Mouse (Mus musculus): ENCODE measurements at regions not wholly inside any gene's neighbourhood (a gene's known extent, or its start where the extent isn't known, plus 50 kb on each side); places are given as distances from the start of the nearest gene placed in this dataset.

DNA sequence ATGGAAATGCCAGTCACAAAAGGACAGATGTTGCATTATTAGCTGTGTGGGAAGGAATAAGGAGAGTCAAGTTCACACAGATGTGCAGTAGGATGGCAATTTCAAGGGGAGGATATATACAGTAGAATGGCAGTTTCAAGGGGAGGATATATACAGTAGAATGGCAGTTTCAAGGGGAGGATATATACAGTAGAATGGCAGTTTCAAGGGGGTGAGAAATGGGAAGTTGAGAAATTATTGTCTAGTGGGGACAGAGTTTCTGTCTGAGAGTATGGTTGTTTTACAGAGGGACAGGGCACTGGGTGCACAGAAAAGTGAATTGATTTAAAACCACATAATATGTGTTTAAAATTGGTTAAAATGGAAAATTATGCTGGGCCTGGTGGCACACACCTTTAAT, 54.8 kb upstream of the Scel start:
- H3K4me2 ChIP-seq (ENCODE audit: low read depth, low read length): no peak overlapping the region
- no peak overlapping the region for H3K27ac ChIP-seq (ENCODE audit: low read length)
- H3K9me3 ChIP-seq (replicated peaks; ENCODE audit: control insufficient read depth, low read length): no peaks in the 10 kb centered on the region
- no peaks in the 10 kb centered on the region for H3K4me1 ChIP-seq (ENCODE audit: control insufficient read depth, insufficient read depth, low read length)
- no peak overlapping the region for H3K4me3 ChIP-seq (replicated peaks; ENCODE audit: low read length)
- no peaks in the 10 kb centered on the region for H3K27me3 ChIP-seq (ENCODE audit: control insufficient read depth, insufficient read depth, low read length)
- ATAC-seq (ENCODE audit: insufficient read depth, low FRiP score): no peak
- H3K9ac ChIP-seq (ENCODE audit: low read length): no peak overlapping the region
- no peaks in the 10 kb centered on the region for H3K36me3 ChIP-seq (ENCODE audit: control insufficient read depth, insufficient read depth, low read length)

DNA sequence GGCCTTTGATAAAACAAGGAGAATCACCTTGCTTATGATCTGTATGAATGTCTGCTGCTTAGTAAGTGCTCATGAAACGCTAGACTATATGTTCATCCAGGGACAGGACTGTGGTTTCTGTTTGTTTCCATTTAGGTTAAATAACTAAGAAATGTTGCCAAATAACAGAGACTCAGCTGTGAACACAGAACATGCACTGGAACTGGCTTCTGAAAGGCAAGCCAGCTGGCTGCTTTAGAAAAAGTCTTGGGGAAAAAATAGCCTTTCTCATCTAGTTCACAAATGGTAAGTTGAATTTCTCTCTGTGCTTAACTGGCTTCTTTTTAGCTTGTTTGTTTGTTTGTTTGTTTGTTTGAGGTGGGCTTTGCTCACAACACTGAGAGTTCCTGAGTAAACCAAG, 57.0 kb upstream of the Scel start:
- no peak overlapping the region for H3K9ac ChIP-seq (ENCODE audit: low read length)
- no peak overlapping the region for H3K4me3 ChIP-seq (replicated peaks; ENCODE audit: low read length)
- WGBS: 67% methylated on average over 1 of the region's 1 CpGs
- H3K36me3 ChIP-seq (ENCODE audit: control insufficient read depth, insufficient read depth, low read length): no peaks in the 10 kb centered on the region
- H3K27ac ChIP-seq (ENCODE audit: low read length): no peak overlapping the region
- ATAC-seq (ENCODE audit: insufficient read depth, low FRiP score): no peak
- no peaks in the 10 kb centered on the region for H3K4me1 ChIP-seq (ENCODE audit: control insufficient read depth, insufficient read depth, low read length)
- H3K27me3 ChIP-seq (ENCODE audit: control insufficient read depth, insufficient read depth, low read length): no peaks in the 10 kb centered on the region
- no peak overlapping the region for H3K4me2 ChIP-seq (ENCODE audit: low read depth, low read length)
- no peaks in the 10 kb centered on the region for H3K9me3 ChIP-seq (replicated peaks; ENCODE audit: control insufficient read depth, low read length)

DNA sequence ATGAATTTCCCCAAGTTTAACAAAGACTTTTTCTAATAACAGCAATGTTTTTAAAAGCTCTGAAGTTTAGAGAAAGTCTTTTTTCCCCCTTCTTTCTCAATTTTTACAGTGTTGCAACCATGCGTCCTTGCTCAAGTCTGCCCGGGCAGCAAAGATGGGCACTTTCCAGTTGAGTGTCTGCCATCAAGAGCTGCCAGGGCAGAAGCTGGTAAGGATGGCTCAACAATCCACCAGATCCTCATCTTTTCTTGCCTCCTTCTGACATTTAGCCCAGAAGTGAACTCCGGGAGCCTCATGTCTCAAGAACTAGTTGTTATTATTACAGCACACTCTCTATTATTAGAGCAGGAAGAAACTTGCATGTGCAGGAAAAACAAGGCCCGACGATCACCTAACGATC, 62.4 kb upstream of the Scel start:
- 94% methylated on average over 6 of the region's 6 CpGs for WGBS

DNA sequence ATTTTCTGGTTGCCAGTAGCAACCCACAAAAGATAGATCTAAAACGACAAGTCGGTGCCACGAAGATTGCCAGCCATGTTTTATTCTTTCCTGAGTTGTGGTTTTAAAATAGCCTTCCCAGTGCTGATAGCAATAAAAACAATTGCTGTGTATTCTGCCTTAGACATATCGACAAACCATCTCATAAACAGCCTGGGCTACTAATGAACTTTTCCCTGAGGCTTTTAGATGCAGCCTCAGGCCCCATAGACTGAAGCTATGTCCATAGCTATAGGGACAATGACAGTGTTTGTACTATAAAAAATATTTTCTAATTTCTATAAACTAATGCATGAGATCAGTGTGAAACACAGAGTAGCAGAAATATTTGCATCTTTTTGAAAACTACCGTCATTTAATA, 63.7 kb upstream of the Scel start:
- H3K4me1 ChIP-seq (ENCODE audit: control insufficient read depth, insufficient read depth, low read length): no peaks in the 10 kb centered on the region
- ATAC-seq (ENCODE audit: insufficient read depth, low FRiP score): no peak
- H3K27ac ChIP-seq (ENCODE audit: low read length): no peak overlapping the region
- no peak overlapping the region for H3K9ac ChIP-seq (ENCODE audit: low read length)
- no peak overlapping the region for H3K4me2 ChIP-seq (ENCODE audit: low read depth, low read length)
- WGBS: 65% methylated on average over 5 of the region's 5 CpGs
- no peaks in the 10 kb centered on the region for H3K27me3 ChIP-seq (ENCODE audit: control insufficient read depth, insufficient read depth, low read length)
- no peaks in the 10 kb centered on the region for H3K36me3 ChIP-seq (ENCODE audit: control insufficient read depth, insufficient read depth, low read length)
- H3K4me3 ChIP-seq (replicated peaks; ENCODE audit: low read length): no peak overlapping the region
- H3K9me3 ChIP-seq (replicated peaks; ENCODE audit: control insufficient read depth, low read length): no peaks in the 10 kb centered on the region

More for the DNA sequence above, 62.4 kb upstream of the Scel start:
- Histone ChIP-seq H3K9ac (ENCODE audit: low read length) (no peak overlapping the region), H3K9me3 (replicated peaks; ENCODE audit: control insufficient read depth, low read length) (no peaks in the 10 kb centered on the region), H3K27ac (ENCODE audit: low read length) (no peak overlapping the region), H3K27me3 (ENCODE audit: control insufficient read depth, insufficient read depth, low read length) (no peaks in the 10 kb centered on the region), H3K4me3 (replicated peaks; ENCODE audit: low read length) (no peak overlapping the region), H3K36me3 (ENCODE audit: control insufficient read depth, insufficient read depth, low read length) (no peaks in the 10 kb centered on the region), H3K4me2 (ENCODE audit: low read depth, low read length) (no peak overlapping the region), H3K4me1 (ENCODE audit: control insufficient read depth, insufficient read depth, low read length) (no peaks in the 10 kb centered on the region)
- no peak for ATAC-seq (ENCODE audit: insufficient read depth, low FRiP score)

DNA sequence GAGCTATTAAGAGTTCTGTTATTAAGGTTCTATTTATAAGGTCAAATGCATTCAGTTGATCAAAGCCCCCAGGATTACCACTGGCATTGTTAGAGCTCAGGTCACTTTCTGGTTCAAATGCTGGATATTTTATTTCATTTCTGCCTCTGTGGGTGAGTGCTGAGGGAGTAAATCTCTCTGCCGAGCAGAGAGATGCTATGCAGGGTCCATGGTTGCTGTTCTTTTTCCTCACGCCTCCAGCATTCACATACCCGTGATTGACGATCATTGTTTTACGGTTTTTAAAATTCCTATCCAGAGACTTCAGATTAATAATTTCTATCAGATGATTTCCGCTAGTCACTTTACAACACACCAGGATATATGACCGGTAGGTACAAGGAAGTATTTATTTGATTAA, 64.1 kb upstream of the Scel start:
- Histone ChIP-seq H3K9ac (ENCODE audit: low read length) (no peak overlapping the region), H3K4me1 (ENCODE audit: control insufficient read depth, insufficient read depth, low read length) (no peaks in the 10 kb centered on the region), H3K36me3 (ENCODE audit: control insufficient read depth, insufficient read depth, low read length) (no peaks in the 10 kb centered on the region), H3K9me3 (replicated peaks; ENCODE audit: control insufficient read depth, low read length) (no peaks in the 10 kb centered on the region), H3K27ac (ENCODE audit: low read length) (no peak overlapping the region), H3K4me3 (replicated peaks; ENCODE audit: low read length) (no peak overlapping the region), H3K27me3 (ENCODE audit: control insufficient read depth, insufficient read depth, low read length) (no peaks in the 10 kb centered on the region), H3K4me2 (ENCODE audit: low read depth, low read length) (no peak overlapping the region)
- WGBS: 69% methylated on average over 7 of the region's 7 CpGs
- no peak for ATAC-seq (ENCODE audit: insufficient read depth, low FRiP score)

GRCm38 (mm10) chr14:103446671-103447070, 66.5 kb upstream of the Scel start:
- ATAC-seq (ENCODE audit: insufficient read depth, low FRiP score): peak; percentile 73
- Histone ChIP-seq H3K36me3 (ENCODE audit: control insufficient read depth, insufficient read depth, low read length) (no peaks in the 10 kb centered on the region), H3K4me3 (replicated peaks; ENCODE audit: low read length) (no peak overlapping the region), H3K9me3 (replicated peaks; ENCODE audit: control insufficient read depth, low read length) (no peaks in the 10 kb centered on the region), H3K27ac (ENCODE audit: low read length) (no peak overlapping the region), H3K4me2 (ENCODE audit: low read depth, low read length) (no peak overlapping the region), H3K4me1 (ENCODE audit: control insufficient read depth, insufficient read depth, low read length) (no peaks in the 10 kb centered on the region), H3K27me3 (ENCODE audit: control insufficient read depth, insufficient read depth, low read length) (no peaks in the 10 kb centered on the region), H3K9ac (ENCODE audit: low read length) (no peak overlapping the region)
- 60% methylated on average over 2 of the region's 2 CpGs for WGBS

GRCm38 (mm10) chr14:103441454-103442065, 71.6 kb upstream of the Scel start:
- no peak overlapping the region for H3K4me3 ChIP-seq (replicated peaks; ENCODE audit: low read length)
- H3K4me1 ChIP-seq (ENCODE audit: control insufficient read depth, insufficient read depth, low read length): no peaks in the 10 kb centered on the region
- 78% methylated on average over 15 of the region's 15 CpGs for WGBS
- H3K4me2 ChIP-seq (ENCODE audit: low read depth, low read length): no peak overlapping the region
- no peak for ATAC-seq (ENCODE audit: insufficient read depth, low FRiP score)
- H3K27ac ChIP-seq (ENCODE audit: low read length): no peak overlapping the region
- H3K27me3 ChIP-seq (ENCODE audit: control insufficient read depth, insufficient read depth, low read length): no peaks in the 10 kb centered on the region
- no peaks in the 10 kb centered on the region for H3K9me3 ChIP-seq (replicated peaks; ENCODE audit: control insufficient read depth, low read length)
- H3K9ac ChIP-seq (ENCODE audit: low read length): no peak overlapping the region
- H3K36me3 ChIP-seq (ENCODE audit: control insufficient read depth, insufficient read depth, low read length): no peaks in the 10 kb centered on the region

DNA sequence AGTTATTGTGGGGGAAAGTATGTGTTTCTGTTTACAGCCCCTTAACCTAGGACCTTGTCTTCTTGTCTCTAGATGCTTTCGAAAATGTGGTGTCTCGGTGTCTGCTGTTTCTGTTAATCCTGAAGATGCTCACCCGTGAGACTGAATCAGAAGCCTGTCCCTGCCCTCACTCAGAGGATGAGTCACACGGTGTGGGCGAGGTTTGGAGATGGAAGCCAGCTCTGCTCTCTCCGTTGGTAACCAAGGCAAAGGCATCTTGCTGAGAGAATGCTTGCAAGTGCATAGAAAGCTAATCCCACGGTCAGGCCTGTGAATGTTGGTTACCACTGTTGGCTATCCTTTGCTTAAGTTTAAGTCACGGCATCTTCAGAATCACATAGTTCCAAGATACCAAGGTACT, 72.9 kb upstream of the Scel start:
- H3K36me3 ChIP-seq (ENCODE audit: control insufficient read depth, insufficient read depth, low read length): no peaks in the 10 kb centered on the region
- no peak for ATAC-seq (ENCODE audit: insufficient read depth, low FRiP score)
- WGBS: 79% methylated on average over 8 of the region's 8 CpGs
- no peak overlapping the region for H3K9ac ChIP-seq (ENCODE audit: low read length)
- H3K4me2 ChIP-seq (ENCODE audit: low read depth, low read length): no peak overlapping the region
- no peaks in the 10 kb centered on the region for H3K27me3 ChIP-seq (ENCODE audit: control insufficient read depth, insufficient read depth, low read length)
- H3K27ac ChIP-seq (ENCODE audit: low read length): no peak overlapping the region
- H3K9me3 ChIP-seq (replicated peaks; ENCODE audit: control insufficient read depth, low read length): no peaks in the 10 kb centered on the region
- H3K4me3 ChIP-seq (replicated peaks; ENCODE audit: low read length): no peak overlapping the region
- no peaks in the 10 kb centered on the region for H3K4me1 ChIP-seq (ENCODE audit: control insufficient read depth, insufficient read depth, low read length)

DNA sequence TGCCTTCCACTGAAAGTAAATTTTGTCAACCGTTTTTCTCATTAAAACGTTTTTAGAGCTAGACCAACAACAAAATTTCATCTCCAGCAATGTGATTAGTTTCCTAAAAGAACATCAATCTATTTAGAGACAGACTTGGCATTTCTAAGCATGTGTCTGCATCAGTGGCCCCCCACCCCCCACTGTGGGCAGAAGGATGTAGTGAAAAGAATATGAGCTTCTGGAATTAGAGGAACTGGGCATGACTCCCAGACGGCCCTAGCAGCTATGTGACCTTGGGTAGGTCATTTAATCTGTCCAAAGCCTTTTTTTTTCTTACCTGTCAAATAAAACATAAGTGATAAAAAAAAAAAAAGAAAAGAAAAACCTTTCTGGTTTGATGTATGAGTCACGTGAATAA, 78.9 kb upstream of the Scel start:
- 54% methylated on average over 4 of the region's 4 CpGs for WGBS
- no peaks in the 10 kb centered on the region for H3K4me1 ChIP-seq (ENCODE audit: control insufficient read depth, insufficient read depth, low read length)
- H3K27me3 ChIP-seq (ENCODE audit: control insufficient read depth, insufficient read depth, low read length): no peaks in the 10 kb centered on the region

DNA sequence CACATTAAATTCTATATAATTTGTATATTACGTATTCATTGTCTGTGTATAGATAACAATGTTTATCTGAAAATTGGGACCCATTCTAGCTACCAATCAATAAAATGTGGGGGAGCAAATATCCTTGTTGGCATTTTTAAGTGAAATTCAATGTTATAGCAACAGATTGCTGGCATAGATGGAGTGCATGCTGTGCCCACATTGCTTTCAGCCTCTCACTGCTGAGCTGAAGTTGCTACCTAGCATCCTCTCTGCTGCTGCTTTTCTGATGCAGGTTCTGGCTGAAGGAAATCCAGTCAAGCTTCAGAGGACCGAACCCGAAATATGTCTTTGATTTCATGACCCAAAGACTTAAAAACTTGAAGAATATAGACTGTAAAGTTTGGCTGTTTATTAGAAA, 80.0 kb upstream of the Scel start:
- Histone ChIP-seq H3K27ac (ENCODE audit: low read length) (no peak overlapping the region), H3K27me3 (ENCODE audit: control insufficient read depth, insufficient read depth, low read length) (no peaks in the 10 kb centered on the region), H3K4me3 (replicated peaks; ENCODE audit: low read length) (no peak overlapping the region), H3K9me3 (replicated peaks; ENCODE audit: control insufficient read depth, low read length) (no peaks in the 10 kb centered on the region), H3K4me1 (ENCODE audit: control insufficient read depth, insufficient read depth, low read length) (no peaks in the 10 kb centered on the region), H3K9ac (ENCODE audit: low read length) (no peak overlapping the region), H3K36me3 (ENCODE audit: control insufficient read depth, insufficient read depth, low read length) (no peaks in the 10 kb centered on the region), H3K4me2 (ENCODE audit: low read depth, low read length) (no peak overlapping the region)
- WGBS: 86% methylated on average over 3 of the region's 3 CpGs
- no peak for ATAC-seq (ENCODE audit: insufficient read depth, low FRiP score)

More for the DNA sequence above, 78.9 kb upstream of the Scel start:
- ATAC-seq (ENCODE audit: insufficient read depth, low FRiP score): no peak
- Histone ChIP-seq H3K9ac (ENCODE audit: low read length) (no peak overlapping the region), H3K36me3 (ENCODE audit: control insufficient read depth, insufficient read depth, low read length) (no peaks in the 10 kb centered on the region), H3K4me3 (replicated peaks; ENCODE audit: low read length) (no peak overlapping the region), H3K4me2 (ENCODE audit: low read depth, low read length) (no peak overlapping the region), H3K27ac (ENCODE audit: low read length) (no peak overlapping the region), H3K9me3 (replicated peaks; ENCODE audit: control insufficient read depth, low read length) (no peaks in the 10 kb centered on the region)

All from stomach, embryonic 16.5 days (tissue).